Mouse (Mus musculus) CH12.LX (cell line): ENCODE data around the gene S100a9.

Experiments used
- CHD1 ChIP-seq: IDR thresholded peaks from 2 replicates; pipeline ENCODE4 v1.6.1; 2012; ENCODE audit warnings: low read depth, low read length, improper control_type of control experiment, inconsistent platforms
- CTCF ChIP-seq, 2 experiments: IDR thresholded peaks in 1 of 2; conservative IDR thresholded peaks in 1 of 2; 2 replicates each; pipeline ENCODE4 v1.5.1; 2011 to 2012; ENCODE audit warnings: low read depth in 2 of 2, low read length in 2 of 2, improper control_type of control experiment in 1 of 2, inconsistent platforms in 1 of 2, mild to moderate bottlenecking in 1 of 2, moderate library complexity in 1 of 2
- HCFC1 ChIP-seq: IDR thresholded peaks from 2 replicates; pipeline ENCODE4 v1.6.1; 2012; ENCODE audit warnings: low read depth, mild to moderate bottlenecking, inconsistent platforms, low read length, improper control_type of control experiment
- MAFK ChIP-seq: IDR thresholded peaks from 2 replicates; pipeline ENCODE4 v1.6.1; 2011; ENCODE audit warnings: low read length, improper control_type of control experiment; ENCODE audit not compliant: insufficient replicate concordance
- MAX ChIP-seq: IDR thresholded peaks from 2 replicates; pipeline ENCODE4 v1.6.1; 2011; ENCODE audit warnings: low read length, improper control_type of control experiment
- MAZ ChIP-seq: IDR thresholded peaks from 2 replicates; pipeline ENCODE4 v1.6.1; 2012; ENCODE audit warnings: low read depth, mild to moderate bottlenecking, inconsistent platforms, low read length, improper control_type of control experiment, moderate library complexity
- NRF1 ChIP-seq: IDR thresholded peaks from 2 replicates; pipeline ENCODE4 v1.6.1; 2014; ENCODE audit warnings: low read depth, mild to moderate bottlenecking, inconsistent platforms, low read length, improper control_type of control experiment, moderate library complexity
- POLR2A ChIP-seq: IDR thresholded peaks from 2 replicates; pipeline ENCODE4 v1.6.1; 2011; ENCODE audit warnings: low read depth, mild to moderate bottlenecking, improper control_type of control experiment, low read length
- POLR2AphosphoS2 ChIP-seq: IDR thresholded peaks from 2 replicates; pipeline ENCODE4 v1.6.1; 2011; ENCODE audit warnings: low read depth, low read length, improper control_type of control experiment
- RCOR1 ChIP-seq: conservative IDR thresholded peaks from 2 replicates; pipeline ENCODE4 v1.6.1; 2012; ENCODE audit warnings: low read depth, mild to moderate bottlenecking, inconsistent platforms, low read length, improper control_type of control experiment
- UBTF ChIP-seq: IDR thresholded peaks from 2 replicates; pipeline ENCODE4 v1.6.1; 2012; ENCODE audit warnings: low read depth, mild to moderate bottlenecking, inconsistent platforms, low read length, improper control_type of control experiment, moderate library complexity
- ZC3H11A ChIP-seq: IDR thresholded peaks from 2 replicates; pipeline ENCODE4 v1.6.1; 2012; ENCODE audit warnings: low read depth, mild to moderate bottlenecking, inconsistent platforms, low read length, improper control_type of control experiment
- ZMIZ1 ChIP-seq: IDR thresholded peaks from 2 replicates; pipeline ENCODE4 v1.6.1; 2012; ENCODE audit warnings: low read depth, mild to moderate bottlenecking, inconsistent platforms, low read length, improper control_type of control experiment

GRCm38 (mm10) chr3:90648981-90649380, 46.5 kb downstream of the S100a9 start:
- TF ChIP-seq CTCF (conservative IDR thresholded peaks at IDR 0.05 in 1 of 2, IDR thresholded peaks at IDR 0.05 in 1 of 2; ENCODE audit: low read depth in 2 of 2, low read length in 2 of 2) = no peak
- TF ChIP-seq RCOR1 = no peak
- no peak for TF ChIP-seq HCFC1
- TF ChIP-seq ZC3H11A = no peak
- TF ChIP-seq MAZ = no peak
- no peak for TF ChIP-seq POLR2A
- TF ChIP-seq MAFK = no peak
- no peak for TF ChIP-seq POLR2AphosphoS2
- TF ChIP-seq ZMIZ1 = no peak
- TF ChIP-seq CHD1 = no peak
- TF ChIP-seq UBTF = no peak
- no peak for TF ChIP-seq NRF1
- no peak for TF ChIP-seq MAX
